Mouse (Mus musculus) heart, postnatal 14 days (tissue): ENCODE data around the gene Clns1a. TPM values are rescaled to one million over a fixed set of nuclear protein-coding genes. Genes with fewer than 3 reads are reported as not detected.
A peak's percentile ranks its signal among the peaks of the same experiment; 100 is the strongest.

Experiments
- DNase-seq, 2 experiments: peaks; one replicate each; pipeline ENCODE4 v3.0.0; 2021 to 2022
- intact Hi-C: fragments of 180-260 bp; cut with DNase I; formaldehyde crosslinking; loops from one replicate; pipeline ENCODE4 v1.15.1; 2025
- total RNA-seq, 2 experiments: library from RNA; stranded (reverse); gene quantifications; 2 replicates each; pipeline ENCODE4 v1.2.3; 2021

Clns1a gene
- total RNA-seq, 2 experiments from 2014 or later = 29.5 to 31.1 TPM

- no peak for DNase-seq
- intact Hi-C loops = no loop called here
These were observed 29.0 kb downstream of the Clns1a start for GRCm38 (mm10) chr7:97725401-97725800.

DNA sequence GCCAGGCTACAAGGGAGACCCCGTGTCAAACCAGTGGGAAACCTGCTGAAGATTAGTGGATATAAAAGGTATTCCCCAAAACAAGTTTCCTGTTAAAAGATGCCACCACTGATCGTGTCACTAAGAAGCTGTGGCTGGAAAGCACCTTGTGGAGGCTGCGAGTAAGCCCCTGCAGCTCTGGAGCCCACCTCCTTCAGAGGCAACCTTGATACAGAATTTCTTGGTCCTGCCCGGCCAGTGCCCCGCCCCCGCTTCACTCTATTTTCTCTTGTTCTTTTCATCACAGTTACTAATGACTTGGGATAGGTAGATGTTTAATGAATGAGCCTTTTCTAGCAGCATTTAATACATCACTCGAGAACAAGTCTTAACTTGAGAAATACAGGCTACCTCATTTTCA, 29.6 kb downstream of the Clns1a start:
- intact Hi-C loops = no loop called here
- no peak for DNase-seq

- intact Hi-C loops = no loop called here
- DNase-seq = no peak
These were observed 30.3 kb downstream of the Clns1a start for GRCm38 (mm10) chr7:97726778-97727177.

DNA sequence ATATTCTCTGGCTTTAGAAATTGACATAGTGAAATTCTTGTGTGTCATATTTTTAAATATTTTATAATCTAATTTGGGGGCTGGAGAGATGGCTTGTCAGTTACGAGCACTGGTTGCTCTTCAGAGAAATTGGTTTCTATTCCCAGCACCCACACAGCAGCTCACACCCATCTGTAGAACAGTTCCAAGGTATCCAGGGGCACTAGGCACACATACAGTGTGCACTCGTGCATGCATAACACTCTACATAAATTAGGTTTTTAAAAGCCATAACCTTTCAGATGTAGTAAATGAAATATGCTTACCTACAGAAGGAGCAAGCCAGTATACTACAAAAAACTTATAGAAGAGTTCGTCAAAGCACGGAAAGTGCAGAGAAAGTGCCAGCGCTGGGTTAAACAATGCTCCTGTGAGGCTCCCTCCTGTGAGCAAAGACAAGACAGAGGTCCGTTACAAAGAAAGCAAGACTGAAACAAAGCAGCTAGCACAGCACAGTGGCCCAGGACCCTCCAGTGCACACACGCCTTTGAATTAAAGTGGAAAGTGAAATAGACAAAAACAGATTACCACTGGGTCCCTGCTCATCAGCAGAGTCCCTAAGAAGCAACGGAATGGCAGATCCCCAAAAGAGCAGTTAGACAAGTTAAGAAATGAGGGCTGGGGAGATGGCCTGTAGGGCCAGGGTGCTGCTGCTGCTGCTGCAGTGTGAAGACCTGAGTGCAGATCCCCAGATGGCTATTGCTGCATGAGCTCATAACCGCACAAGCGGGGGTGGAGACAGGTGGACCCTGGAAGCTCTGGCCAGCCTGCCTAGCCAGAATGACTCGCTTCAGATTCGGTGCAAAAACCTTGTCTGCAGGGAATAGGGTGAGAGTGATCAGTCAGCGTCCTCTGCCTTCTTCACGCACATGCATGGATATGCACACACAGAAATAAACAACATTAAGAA, 32.5 kb downstream of the Clns1a start:
- DNase-seq = no peak
- intact Hi-C loops = no loop called here

DNA sequence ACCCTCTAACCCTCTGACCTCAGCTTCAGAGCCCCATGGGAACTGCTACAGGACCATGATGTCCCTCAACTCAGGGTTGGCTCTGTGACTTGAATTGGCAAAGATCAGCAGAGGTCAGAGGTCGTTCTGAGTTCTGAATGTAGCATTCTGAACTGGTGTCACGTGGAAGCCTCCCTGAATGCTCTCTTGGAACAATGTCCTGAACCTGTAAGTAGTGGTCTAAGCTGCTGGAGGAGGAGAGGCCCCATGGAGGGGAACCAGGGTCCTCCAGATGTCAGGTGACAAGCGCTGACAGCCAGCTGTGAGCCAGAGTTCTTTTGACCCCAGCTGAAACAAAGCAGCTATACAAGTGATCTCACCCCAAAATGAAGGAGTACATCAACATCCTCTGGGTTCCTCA, 34.0 kb downstream of the Clns1a start:
- no peak for DNase-seq
- intact Hi-C loops = no loop called here

DNA sequence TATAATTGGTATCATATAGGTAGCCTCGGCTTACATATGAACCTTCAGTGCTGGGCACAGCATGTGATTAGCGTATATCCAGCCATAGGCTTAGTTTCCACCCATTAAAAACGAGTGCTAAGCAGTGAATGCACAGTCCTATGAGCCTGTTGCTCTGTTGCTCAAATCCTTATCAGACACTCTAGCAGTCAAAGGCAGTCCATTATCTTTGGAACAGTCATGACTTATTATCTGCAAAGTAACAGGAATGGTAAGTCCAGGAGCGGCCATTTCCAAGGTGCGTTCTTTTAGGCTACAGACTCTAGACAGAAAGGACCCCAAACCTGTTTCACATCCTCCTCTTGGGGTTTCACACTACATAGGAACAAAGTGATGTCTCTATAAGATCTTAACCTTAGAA, 37.2 kb downstream of the Clns1a start:
- intact Hi-C loops = no loop called here
- no peak for DNase-seq

DNA sequence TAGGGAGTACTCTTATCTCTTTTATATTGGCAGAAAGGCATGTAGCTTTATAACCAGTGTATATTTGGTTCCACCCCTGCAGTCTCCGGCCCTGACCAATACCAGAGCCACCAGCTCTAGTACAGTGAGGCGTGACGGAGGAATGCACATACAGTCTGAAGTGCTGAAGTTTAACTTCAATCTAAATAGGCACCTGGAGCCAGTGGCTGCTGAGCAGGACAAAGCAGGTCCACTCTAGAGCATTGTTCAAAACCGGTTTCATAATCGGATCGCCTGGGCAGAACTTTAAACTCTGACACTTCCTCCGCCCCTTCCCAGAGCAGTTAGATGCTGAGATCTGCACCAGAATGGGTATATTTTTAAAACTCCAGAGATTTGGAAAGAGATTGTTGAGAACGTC, 38.6 kb downstream of the Clns1a start:
- intact Hi-C loops = no loop called here
- no peak for DNase-seq

- no peak for DNase-seq
- intact Hi-C loops = no loop called here
These were observed 39.5 kb downstream of the Clns1a start for GRCm38 (mm10) chr7:97735886-97736420.

GRCm38 (mm10) chr7:97737256-97737637, 40.8 kb downstream of the Clns1a start:
- intact Hi-C loops = no loop called here
- DNase-seq = no peak

- peak; percentile 88 to 89 for DNase-seq
- intact Hi-C loops = no loop called here
These were observed 41.4 kb downstream of the Clns1a start, which contains the start of gene Aqp11 for GRCm38 (mm10) chr7:97737638-97738456. Gene Aqp11 (minus strand): TSS chr7:97738289.

DNA sequence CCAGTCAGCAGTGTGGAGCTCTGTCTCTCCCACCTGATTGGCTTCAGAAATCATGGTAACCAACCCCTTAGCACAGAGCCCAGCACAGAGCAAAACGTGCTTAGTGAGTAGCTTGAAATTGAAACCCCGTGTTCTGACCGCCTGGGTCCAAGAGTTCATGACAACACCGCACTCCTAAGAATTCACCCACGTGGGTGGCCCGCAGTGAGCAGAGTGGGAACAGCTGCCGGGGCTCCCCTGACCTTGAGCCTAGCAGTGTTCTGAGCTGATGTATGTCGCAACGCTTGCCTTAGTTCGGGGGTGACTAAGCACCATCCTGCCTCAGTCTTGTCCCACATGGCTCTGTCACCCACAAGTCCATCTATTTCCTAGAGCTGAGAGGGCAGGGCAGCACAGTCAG, 44.5 kb downstream of the Clns1a start:
- no peak for DNase-seq
- intact Hi-C loops = loop anchor here (10.0 kb wide), 1 partner anchor 344 kb away; no protein-coding TSS in a partner anchor

GRCm38 (mm10) chr7:97741756-97742291, 45.4 kb downstream of the Clns1a start:
- intact Hi-C loops = loop anchor here (10.0 kb wide), 1 partner anchor 343 kb away; no protein-coding TSS in a partner anchor
- DNase-seq = no peak

DNA sequence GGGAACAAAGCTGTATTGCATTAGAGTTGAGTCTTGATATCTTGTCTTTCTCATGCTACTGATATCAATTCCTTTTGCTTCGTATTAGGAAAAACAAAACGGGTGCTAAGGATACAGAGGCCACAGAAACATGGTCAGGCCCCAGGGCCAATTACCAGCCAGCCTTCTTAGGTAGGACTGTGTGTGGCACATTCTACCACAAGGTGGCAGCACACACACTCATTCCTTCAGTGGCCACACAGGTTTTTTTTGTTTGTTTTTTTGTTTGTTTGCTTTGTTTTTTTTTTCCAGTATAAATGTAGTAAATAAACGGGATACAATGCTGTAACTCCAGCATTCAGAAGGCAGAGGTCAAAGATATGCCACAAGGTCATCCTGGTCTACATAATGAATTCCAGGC, 48.9 kb downstream of the Clns1a start:
- intact Hi-C loops = loop anchor here (1.0 to 10.0 kb wide), 3 partner anchors 102 to 340 kb away; no protein-coding TSS in a partner anchor
- DNase-seq = peak; percentile 62 to 71

GRCm38 (mm10) chr7:97747176-97747707, 50.8 kb downstream of the Clns1a start:
- no peak for DNase-seq
- intact Hi-C loops = loop anchor here (2.0 to 10.0 kb wide), 3 partner anchors 100 to 372 kb away; partner anchors contain the start of gene Myo7a

DNA sequence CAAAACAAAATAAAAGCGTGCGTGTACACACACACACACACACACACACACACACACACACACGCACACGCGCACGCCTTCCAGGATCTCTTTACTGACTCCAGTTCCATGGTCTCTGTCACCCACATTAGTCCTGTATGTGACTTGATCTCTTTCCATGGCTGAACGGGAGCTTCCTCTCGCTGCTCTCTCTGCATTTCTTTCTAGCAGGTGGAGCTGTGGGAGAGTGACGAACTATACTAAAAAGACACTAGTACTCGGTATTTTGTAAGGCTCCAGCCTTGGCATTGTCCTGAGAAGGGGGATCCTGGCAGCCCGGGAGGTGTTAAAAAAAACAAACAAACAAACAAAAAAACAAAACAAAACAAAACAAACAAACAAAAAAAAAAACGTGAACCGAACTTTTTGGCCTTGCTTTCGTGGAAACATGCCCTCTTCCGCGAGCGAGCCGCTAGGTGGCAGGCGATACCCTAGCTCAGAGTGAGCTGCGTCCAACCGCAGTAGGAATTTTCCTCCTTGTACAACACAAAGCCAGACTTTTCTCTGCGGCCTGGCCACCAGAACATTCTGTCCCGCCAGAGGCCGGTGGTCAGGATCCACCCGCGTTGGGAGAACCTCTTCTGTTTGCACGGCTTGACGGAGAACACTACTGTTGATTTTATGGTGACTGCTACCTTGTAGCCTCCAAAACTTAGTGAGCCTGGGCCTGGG, 51.5 kb downstream of the Clns1a start:
- intact Hi-C loops = loop anchor here (2.0 to 10.0 kb wide), 3 partner anchors 99 to 371 kb away; partner anchors contain the start of gene Myo7a
- peak; percentile 87 to 89 for DNase-seq

- intact Hi-C loops = loop anchor here (5.0 to 10.0 kb wide), 2 partner anchors 99 to 336 kb away; no protein-coding TSS in a partner anchor
- DNase-seq = peak; percentile 29 to 34
These were observed 52.2 kb downstream of the Clns1a start for GRCm38 (mm10) chr7:97748527-97749206.

- peak in 1 of 2 experiments; percentile 17 for DNase-seq
These were observed 53.1 kb downstream of the Clns1a start for GRCm38 (mm10) chr7:97749207-97750190.

More at GRCm38 (mm10) chr7:97749207-97750190, 53.1 kb downstream of the Clns1a start:
- intact Hi-C loops = loop anchor here (5.0 to 10.0 kb wide), 2 partner anchors 98 to 335 kb away; no protein-coding TSS in a partner anchor
